Mouse (Mus musculus) C2C12 (cell line): ENCODE measurements around the gene Syf2.

ENCODE experiments used
- CTCF ChIP-seq: IDR thresholded peaks from one replicate; pipeline ENCODE4 v1.5.1; 2011; ENCODE audit not compliant: control insufficient read depth, insufficient read depth, insufficient read length
- MYOG ChIP-seq: IDR thresholded peaks from one replicate; pipeline ENCODE4 v1.6.1; 2011; ENCODE audit not compliant: control insufficient read depth, insufficient read length; ENCODE audit errors: extremely low read depth
- USF1 ChIP-seq: IDR thresholded peaks from one replicate; pipeline ENCODE4 v1.6.1; 2011; ENCODE audit warnings: low read depth, mild to moderate bottlenecking, control low read depth, moderate library complexity

DNA sequence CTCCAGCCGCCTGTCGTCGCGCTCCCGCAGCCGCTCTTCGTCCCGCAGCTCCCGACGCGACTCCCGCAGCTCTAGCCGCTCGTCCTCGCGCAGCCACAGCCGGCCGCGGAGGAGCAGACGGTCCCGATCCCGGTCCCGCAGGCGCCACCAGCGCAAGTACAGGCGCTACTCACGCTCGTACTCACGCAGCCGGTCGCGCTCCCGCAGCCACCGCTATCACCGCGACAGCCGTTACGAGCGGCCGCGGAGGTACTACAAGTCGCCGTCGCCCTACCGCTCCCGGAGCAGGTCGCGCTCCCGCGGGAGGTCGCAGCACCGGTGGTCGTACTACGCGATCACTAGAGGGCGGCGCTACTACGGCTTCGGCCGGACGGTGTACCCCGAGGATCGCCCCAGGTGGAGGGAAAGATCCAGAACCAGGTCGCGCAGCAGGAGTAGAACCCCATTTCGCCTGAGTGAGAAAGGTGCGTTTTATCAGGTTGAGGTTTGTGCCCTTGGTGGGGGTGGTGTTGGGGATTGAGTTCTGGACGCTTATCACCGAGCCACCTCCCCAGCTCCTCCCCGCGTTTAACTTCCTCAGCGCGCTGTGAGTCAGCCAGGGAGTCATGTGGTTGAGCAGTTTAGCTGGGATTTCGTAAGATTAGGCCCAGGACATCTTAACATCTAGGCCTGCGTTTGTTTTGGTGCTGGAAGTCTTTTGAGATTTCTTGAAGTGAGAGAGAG is 6.5 kb upstream of the Syf2 start:
- TF ChIP-seq CTCF: no peak
- TF ChIP-seq MYOG: no peak
- TF ChIP-seq USF1: peak; percentile 78
